8 mouse cellular contexts compared by ENCODE assay signal in the genomic region with DNA sequence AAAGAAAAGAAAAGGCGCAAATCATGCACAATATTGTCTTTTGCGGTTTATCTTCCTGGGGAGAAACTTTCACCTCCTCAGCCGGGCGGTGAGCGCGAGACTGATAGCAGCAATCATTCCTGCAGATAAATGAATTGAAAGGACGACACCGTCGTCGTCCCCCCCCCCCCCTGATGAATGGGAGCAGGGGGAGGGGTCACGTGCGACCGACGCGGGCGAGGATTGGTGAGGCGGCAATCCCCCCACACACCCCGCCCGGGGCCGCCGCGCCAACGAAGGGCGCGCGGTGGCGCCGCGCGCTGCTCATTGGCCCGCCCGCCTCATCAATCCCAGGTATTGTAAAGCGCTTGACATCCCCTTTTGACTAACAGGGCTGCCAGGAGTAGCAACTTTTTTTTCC. TPM values are rescaled to one million over a fixed set of nuclear protein-coding genes. Genes with fewer than 3 reads are reported as not detected.
DNase-seq lines count a peak whose midpoint lies in the region; ATAC-seq and TF ChIP-seq lines count a peak whose summit lies in the region.

Gene Zic1 (minus strand): TSS at position 147 of the 400 bp plus-strand sequence.

- peak; percentile 90 for ATAC-seq in forebrain, postnatal 0 days
- ATAC-seq in liver, embryonic 16.5 days (ENCODE audit: low read depth) = no peak
- ATAC-seq in granulocyte monocyte progenitor cell, adult 5-6 weeks (replicated peaks; ENCODE audit: poor library complexity, severe bottlenecking) = no peak

- H3K27me3 ChIP-seq in forebrain, postnatal 0 days (ENCODE audit: insufficient read depth, low read length) = peaks cover 36% of the 10 kb centered on the region
- peaks cover 98% of the 10 kb centered on the region for H3K27me3 ChIP-seq in liver, embryonic 16.5 days (ENCODE audit: control insufficient read depth, insufficient read depth, low read depth, low read length)

- WGBS in forebrain, postnatal 0 days = under 1% methylated on average over 31 of the region's 33 CpGs
- 2% methylated on average over 32 of the region's 33 CpGs for WGBS in liver, embryonic 16.5 days (ENCODE audit: insufficient replicate concordance)

- peak within 1 kb of the TSS; percentile 47 for H3K4me2 ChIP-seq in forebrain, postnatal 0 days (ENCODE audit: low read depth)
- peak within 1 kb of the TSS; percentile 42; the same call in 1 of the 2 replicates for H3K4me2 ChIP-seq in liver, embryonic 16.5 days (ENCODE audit: low read depth, low read length)

- peak within 1 kb of the TSS; percentile 37 for H3K4me3 ChIP-seq in forebrain, postnatal 0 days (ENCODE audit: low read depth, low read length)
- H3K4me3 ChIP-seq in liver, embryonic 16.5 days (ENCODE audit: low read depth, low read length) = peak within 1 kb of the TSS; percentile 31

- no peaks in the 10 kb centered on the region for H3K9me3 ChIP-seq in forebrain, postnatal 0 days (ENCODE audit: low read length)
- H3K9me3 ChIP-seq in liver, embryonic 16.5 days (replicated peaks; ENCODE audit: control insufficient read depth, low read length) = no peaks in the 10 kb centered on the region

- peak within 1 kb of the TSS; percentile 51 for H3K9ac ChIP-seq in forebrain, postnatal 0 days
- no peak within 1 kb of the TSS for H3K9ac ChIP-seq in liver, embryonic 16.5 days (ENCODE audit: low read depth, low read length)

- peak; percentile 57 to 75 for DNase-seq in layer of hippocampus, postnatal 10 days (ENCODE audit: low spot score in 2 of 2)
- no peak for DNase-seq in layer of hippocampus, adult 9-11 months
- DNase-seq in cerebellum, adult 8-10 months = peak; percentile 92
- DNase-seq in forebrain, postnatal 0 days = peak; percentile 81
- no peak for DNase-seq in gastrocnemius, postnatal 10 days
- DNase-seq in right cerebral cortex, adult 18-20 months = no peak

- H3K4me1 ChIP-seq in forebrain, postnatal 0 days (ENCODE audit: insufficient read depth) = no peaks in the 10 kb centered on the region
- no peaks in the 10 kb centered on the region for H3K4me1 ChIP-seq in liver, embryonic 16.5 days (ENCODE audit: control insufficient read depth, low read depth, low read length)

- no peaks in the 10 kb centered on the region for H3K36me3 ChIP-seq in forebrain, postnatal 0 days (ENCODE audit: insufficient read depth)
- H3K36me3 ChIP-seq in liver, embryonic 16.5 days (ENCODE audit: control insufficient read depth, insufficient read depth) = no peaks in the 10 kb centered on the region

- peak within 1 kb of the TSS; percentile 77 for H3K27ac ChIP-seq in forebrain, postnatal 0 days (ENCODE audit: low read depth, low read length)
- H3K27ac ChIP-seq in liver, embryonic 16.5 days (ENCODE audit: low read length) = no peak within 1 kb of the TSS

- TF ChIP-seq CTCF in forebrain, postnatal 0 days (IDR thresholded peaks at IDR 0.05; ENCODE audit: low read depth) = no peak

RNA-seq across cellular contexts. Expression of gene Zic1, which starts in this region (rescaled TPM):
- total RNA-seq in layer of hippocampus, postnatal 10 days (2021) = 10 to 100 TPM; 16.7 to 25.1 TPM
- total RNA-seq in forebrain, postnatal 0 days (2014; rRNA removed) = 65.4 and 127 TPM in 2 replicates
- 4.4 and 8.9 TPM in 2 replicates for polyA plus RNA-seq in forebrain, postnatal 0 days (2015; fragmentation: Nextera tagmentation; extraction: Ambion mirVana)
- 0.01 TPM in 1 of 2 replicates, not detected in the other for polyA plus RNA-seq in liver, embryonic 16.5 days (2015; fragmentation: Nextera tagmentation; extraction: Ambion mirVana)
- total RNA-seq in granulocyte monocyte progenitor cell, adult 5-6 weeks (2014; fragmentation: Nextera tagmentation) = not detected in 2 replicates
- not detected in 2 replicates for total RNA-seq in granulocyte monocyte progenitor cell, adult 5-6 weeks (2017)
- 1 to 10 TPM; 2.3 to 4.0 TPM for total RNA-seq in gastrocnemius, postnatal 10 days (2021)

Comparison
In these comparisons a context has a peak if more than half of its experiments do, and no peak if none do; other contexts are left out.
1. DNase-seq: peak in layer of hippocampus, postnatal 10 days (2 of 2), cerebellum, adult 8-10 months (single experiment) and forebrain, postnatal 0 days (single experiment); none in layer of hippocampus, adult 9-11 months (single experiment), gastrocnemius, postnatal 10 days (single experiment) and right cerebral cortex, adult 18-20 months (single experiment).